ENCODE assay signal across 16 mouse cellular contexts in the genomic region with DNA sequence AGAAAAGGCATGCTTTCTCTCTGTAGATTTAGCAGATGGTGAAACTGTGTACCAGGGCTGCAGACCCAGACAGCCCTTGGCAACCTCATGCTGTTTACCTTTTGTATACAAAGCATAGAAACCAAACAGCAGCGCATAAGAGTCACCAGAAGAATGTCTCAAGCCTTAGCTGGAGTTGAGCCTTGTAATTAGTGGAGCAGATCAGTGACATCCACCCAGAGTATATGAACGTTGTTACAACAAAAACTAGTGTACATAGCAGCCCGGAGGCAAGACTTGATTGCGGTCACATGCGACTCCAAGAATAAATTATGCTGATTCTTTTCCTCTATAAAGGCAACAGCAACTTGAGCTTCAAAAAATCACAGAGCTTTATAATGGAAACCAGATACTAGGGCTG. TPM values are rescaled to one million over a fixed set of nuclear protein-coding genes. Genes with fewer than 3 reads are reported as not detected.
"Had no signal": no experiment of that assay in that cellular context is flagged by ENCODE, and none has a peak within 500 bp of the region (broad histone marks: within the 10 kb centered on the region; RNA-seq: fewer than 3 reads in every experiment).

No protein-coding gene starts in this region.

- H3K4me2 ChIP-seq: liver, embryonic 12.5 days; lung, embryonic 14.5 days; midbrain, embryonic 11.5 days; midbrain, embryonic 15.5 days; neural tube, embryonic 13.5 days had no signal

- H3K9ac ChIP-seq: liver, embryonic 12.5 days; lung, embryonic 14.5 days; midbrain, embryonic 15.5 days; neural tube, embryonic 13.5 days had no signal

- ATAC-seq: liver, embryonic 12.5 days; midbrain, embryonic 15.5 days had no signal

- H3K36me3 ChIP-seq: liver, embryonic 12.5 days; midbrain, embryonic 15.5 days; neural tube, embryonic 13.5 days had no signal

- H3K9me3 ChIP-seq: liver, embryonic 12.5 days; megakaryocyte, embryonic 14.5 days; midbrain, embryonic 15.5 days; neural tube, embryonic 13.5 days had no signal

- H3K4me3 ChIP-seq: liver, embryonic 12.5 days; megakaryocyte, embryonic 14.5 days; midbrain, embryonic 15.5 days; neural tube, embryonic 13.5 days had no signal

- H3K27me3 ChIP-seq: liver, embryonic 12.5 days; midbrain, embryonic 15.5 days; neural tube, embryonic 13.5 days had no signal

- DNase-seq: left cerebral cortex, postnatal 4 days; lung, embryonic 14.5 days; lung, postnatal 10 days; retina, postnatal 1 day; right cerebral cortex, postnatal 4 days; spleen, adult 18-20 months; thymus, adult 18-20 months; thymus, postnatal 25 days had no signal

- H3K4me1 ChIP-seq: liver, embryonic 12.5 days; megakaryocyte, embryonic 14.5 days; midbrain, embryonic 15.5 days; neural tube, embryonic 13.5 days had no signal

- H3K27ac ChIP-seq: liver, embryonic 12.5 days; macrophage; midbrain, embryonic 15.5 days; neural tube, embryonic 13.5 days had no signal

RNA-seq across cellular contexts. Expression of a gene that starts 14.9 kb away (rescaled TPM):
- polyA plus RNA-seq: liver, embryonic 12.5 days; liver, embryonic 16.5 days; lung, embryonic 14.5 days; macrophage; midbrain, embryonic 15.5 days; stomach, embryonic 14.5 days had no signal
